Mouse (Mus musculus): ENCODE results near the gene Efcab12.
"Not testable (repeated sequence)": the region's sequence is repeated elsewhere in the genome, so short reads cannot be mapped to it uniquely, and the experiment has no call there.

Gene Efcab12

GRCm38 (mm10) chr6:115838161-115838597, at the start of gene Efcab12:
Gene Efcab12, minus strand, starts transcription at chr6:115838412.
- peak; percentile 85 to 89 for DNase-seq

DNA sequence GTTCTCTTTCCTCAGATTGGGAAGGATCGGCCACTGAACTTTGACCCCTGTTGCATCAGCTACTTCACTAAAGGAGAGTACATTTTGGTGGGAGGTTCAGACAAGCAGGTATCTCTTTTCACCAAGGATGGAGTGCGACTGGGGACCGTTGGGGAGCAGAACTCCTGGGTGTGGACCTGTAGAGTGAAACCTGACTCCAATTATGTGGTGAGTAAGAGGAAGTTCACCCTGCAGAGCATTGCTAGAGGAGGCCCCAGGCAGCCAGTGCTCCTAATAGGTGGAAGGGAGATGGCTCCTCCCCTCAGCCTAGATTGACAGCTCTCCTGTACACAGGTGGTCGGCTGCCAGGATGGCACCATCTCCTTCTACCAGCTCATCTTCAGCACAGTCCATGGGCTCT, 48.7 kb upstream of the Efcab12 start:
- DNase-seq, result no peak

- DNase-seq, result no peak
These were observed 45.8 kb upstream of the Efcab12 start for GRCm38 (mm10) chr6:115884018-115884417.

- DNase-seq, result peak; percentile 49 to 57
These were observed 42.5 kb upstream of the Efcab12 start for GRCm38 (mm10) chr6:115880751-115881150.

DNA sequence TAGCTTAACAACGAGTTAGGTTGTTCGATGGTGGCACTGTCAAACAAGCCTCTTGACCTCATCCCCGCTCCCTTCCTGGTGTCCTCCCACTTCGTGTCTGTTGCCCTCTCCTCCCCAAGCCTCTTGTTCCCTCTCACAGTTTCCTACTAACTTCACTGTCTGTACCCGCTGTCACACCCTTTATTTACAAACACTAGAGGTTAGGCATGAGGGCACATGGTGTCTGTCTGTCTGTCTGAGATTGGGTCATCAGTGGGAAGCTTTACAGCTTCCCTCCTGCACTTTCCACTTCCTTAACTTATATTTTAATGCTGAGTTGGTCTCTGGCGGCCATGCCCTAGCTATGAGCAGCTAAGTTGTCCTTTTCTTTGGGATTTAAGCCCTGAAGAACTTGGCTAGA, 41.5 kb upstream of the Efcab12 start:
- no peak for DNase-seq

DNA sequence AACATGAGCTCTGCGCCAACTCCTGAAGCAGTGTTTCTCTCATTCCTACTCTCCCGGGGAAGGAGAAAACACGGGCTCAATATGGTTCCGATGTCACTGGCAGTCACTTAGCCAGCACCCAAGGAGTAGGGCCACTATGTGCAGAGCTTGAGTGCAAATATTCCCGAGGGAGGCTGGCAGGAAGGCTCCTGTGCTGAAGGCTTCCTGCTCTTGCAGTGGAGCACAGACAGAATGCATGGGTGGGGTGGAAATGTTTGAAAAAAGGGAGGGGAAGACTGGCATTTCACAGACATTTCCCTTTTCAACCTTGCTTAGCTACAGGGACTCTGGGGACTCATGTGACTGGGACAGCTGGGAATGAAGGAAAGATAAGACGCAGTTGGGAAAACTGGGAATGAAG, 40.5 kb upstream of the Efcab12 start:
- DNase-seq, result no peak

GRCm38 (mm10) chr6:115877239-115877638, 39.0 kb upstream of the Efcab12 start:
- no peak for DNase-seq

- not testable (repeated sequence) for DNase-seq
These were observed 33.1 kb upstream of the Efcab12 start for GRCm38 (mm10) chr6:115871318-115871717.

- not testable (repeated sequence) for DNase-seq
These were observed 28.9 kb upstream of the Efcab12 start for GRCm38 (mm10) chr6:115867157-115867556.

- no peak for DNase-seq
These were observed 27.0 kb upstream of the Efcab12 start for GRCm38 (mm10) chr6:115865246-115865645.

GRCm38 (mm10) chr6:115863340-115863841, 25.2 kb upstream of the Efcab12 start:
- DNase-seq, result no peak

- no peak for DNase-seq
These were observed 21.9 kb upstream of the Efcab12 start for GRCm38 (mm10) chr6:115860027-115860556.

GRCm38 (mm10) chr6:115859258-115859657, 21.0 kb upstream of the Efcab12 start:
- DNase-seq, result no peak

GRCm38 (mm10) chr6:115856361-115856745, 18.1 kb upstream of the Efcab12 start:
- no peak for DNase-seq

DNA sequence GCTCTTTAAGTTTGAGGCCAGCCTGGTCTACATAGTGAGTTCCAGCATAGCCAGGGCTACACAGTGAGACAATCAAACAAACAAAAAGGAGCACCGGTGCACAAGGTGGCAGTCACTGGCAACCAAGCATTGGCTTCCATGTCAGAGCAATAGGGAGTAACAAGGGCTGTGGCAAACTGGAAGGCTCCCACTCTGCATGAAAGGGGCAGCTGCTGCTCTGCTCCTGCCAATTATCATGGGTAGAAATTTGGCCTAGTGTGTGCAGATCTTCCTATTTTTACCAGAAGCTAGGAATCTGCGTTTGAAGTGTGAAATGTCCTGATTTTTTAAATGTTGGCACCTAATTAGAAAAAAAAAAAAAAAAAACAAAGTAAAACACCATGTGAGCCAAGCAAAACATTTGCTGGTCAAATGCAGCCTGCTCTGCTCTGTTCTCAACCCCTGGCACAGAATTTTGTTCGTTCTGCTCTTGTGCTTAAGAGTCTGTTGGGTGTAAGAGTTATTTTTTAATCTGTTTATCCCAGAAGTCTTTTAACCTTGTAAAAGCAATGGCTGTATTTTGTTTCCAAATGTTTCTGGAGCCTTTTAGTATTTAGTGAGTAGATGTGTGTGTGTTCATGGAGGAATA, 17.6 kb upstream of the Efcab12 start:
- no peak for DNase-seq

DNA sequence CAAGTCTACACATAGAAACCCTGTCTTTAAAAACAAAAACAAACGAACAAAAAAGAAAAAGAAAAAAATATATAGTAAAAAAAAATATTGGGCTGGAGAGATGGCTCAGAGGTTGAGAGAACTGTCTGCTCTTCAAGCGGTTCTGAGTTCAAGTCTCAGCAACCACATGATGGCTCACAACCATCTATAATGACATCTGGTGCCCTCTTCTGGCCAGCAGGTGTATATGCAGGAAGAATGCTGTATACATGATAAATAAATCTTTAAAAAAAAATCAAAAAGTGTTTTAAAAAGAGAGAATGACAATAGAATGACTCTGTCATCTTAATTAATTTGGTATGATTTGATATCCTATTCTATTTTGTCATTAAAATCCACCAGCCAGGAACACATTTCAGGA, 16.2 kb upstream of the Efcab12 start:
- DNase-seq, result no peak

- DNase-seq, result no peak
These were observed 15.8 kb upstream of the Efcab12 start for GRCm38 (mm10) chr6:115853985-115854384.

DNA sequence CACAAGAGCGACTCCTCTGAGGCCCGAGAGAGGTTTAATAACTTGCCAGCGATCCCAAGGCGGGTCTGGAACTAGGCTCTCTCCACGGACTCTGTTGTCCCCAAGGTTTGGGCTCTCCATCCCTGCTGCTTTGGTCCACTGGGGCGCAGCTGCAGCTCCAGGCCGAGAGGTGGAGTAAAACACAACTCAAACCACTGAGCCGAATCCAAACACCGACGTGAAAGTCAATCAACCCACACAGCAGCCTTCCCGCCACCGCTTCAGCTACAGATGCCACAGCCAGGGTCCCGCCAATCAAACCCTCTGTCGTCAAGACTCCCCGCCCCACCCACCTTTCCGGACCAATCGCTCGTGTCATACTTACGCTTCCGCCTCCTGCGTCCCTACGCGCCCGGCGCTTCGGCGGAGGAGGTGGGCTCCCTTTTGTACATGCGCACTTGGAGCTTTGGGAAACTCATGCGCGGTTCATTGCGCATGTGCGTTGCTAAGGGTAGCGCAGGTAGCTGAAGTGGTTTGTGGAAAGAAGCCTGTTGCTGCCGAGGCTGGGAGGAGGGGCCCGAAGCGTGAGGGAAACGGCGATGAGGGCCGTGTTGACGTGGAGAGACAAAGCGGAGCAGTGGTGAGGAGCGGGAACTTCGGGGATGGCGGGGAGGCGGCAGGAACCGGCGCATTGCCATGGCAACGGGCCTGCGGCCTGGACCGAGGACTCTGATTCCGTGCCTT, 15.0 kb upstream of the Efcab12 start, which contains the start of the genes Mbd4 and Ift122:
TSS of gene Mbd4 (minus strand) at position 281 of the 723 bp plus-strand sequence.
TSS of gene Ift122 (plus strand) at position 380 of the 723 bp plus-strand sequence.
- DNase-seq, result peak; percentile 99

DNA sequence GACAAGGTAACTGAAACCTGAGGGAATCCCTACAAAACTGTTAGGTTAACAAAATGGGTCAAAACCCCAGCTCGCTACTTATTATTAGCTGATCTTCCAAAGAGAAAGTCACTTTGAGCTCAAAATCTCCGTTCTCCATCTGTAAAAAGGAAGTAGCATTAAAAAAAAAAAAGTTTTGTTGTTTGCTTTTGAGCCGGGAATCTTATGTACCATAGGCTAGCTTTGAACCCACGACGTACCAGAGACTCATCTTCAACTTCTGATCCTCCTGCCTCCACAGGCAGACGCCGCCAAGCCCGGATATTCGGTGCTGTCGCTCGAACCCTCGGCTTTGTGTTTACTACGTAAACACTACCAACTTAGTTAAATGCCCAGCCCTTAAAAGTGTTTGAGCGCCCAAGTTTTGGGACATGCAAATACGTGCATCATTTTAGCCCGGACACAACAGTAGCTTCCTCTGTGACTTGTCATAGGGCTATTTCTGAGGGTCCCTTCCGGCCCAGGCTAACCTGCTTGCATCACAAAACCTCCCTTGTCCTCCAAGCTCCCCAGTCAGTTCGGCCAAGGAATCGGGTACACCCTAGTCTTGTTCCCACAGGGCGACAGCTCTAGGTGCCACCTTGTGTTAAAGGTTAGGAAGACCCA, 14.4 kb upstream of the Efcab12 start:
- no peak for DNase-seq

GRCm38 (mm10) chr6:115848598-115849304, 10.5 kb upstream of the Efcab12 start:
- no peak for DNase-seq

GRCm38 (mm10) chr6:115846640-115847411, 8.6 kb upstream of the Efcab12 start:
- peak; percentile 53 to 73 for DNase-seq

GRCm38 (mm10) chr6:115845006-115845405, 6.8 kb upstream of the Efcab12 start:
- DNase-seq, result no peak

All from lung, adult 18-20 months (tissue).